Mouse (Mus musculus): ENCODE measurements around the gene Carmil3.

DNA sequence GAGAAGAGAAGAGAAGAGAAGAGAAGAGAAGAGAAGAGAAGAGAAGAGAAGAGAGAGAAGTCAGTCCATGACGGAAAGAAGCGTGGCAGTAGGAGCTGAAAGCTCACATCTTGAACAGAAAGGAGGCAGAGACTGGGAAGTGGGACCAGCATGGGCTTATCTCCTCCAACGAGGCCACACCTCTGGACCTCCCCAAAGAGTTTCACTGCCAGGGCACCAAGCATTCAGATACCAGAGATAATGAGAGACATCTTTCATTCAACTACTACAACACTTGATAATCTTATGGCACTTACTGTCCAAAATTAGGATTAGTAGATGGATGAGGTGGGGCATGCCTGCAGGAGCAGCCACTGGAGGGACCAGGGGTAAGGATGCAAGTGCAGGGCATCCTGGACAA is 65.3 kb downstream of the Carmil3 start:
- TF ChIP-seq CTCF (IDR thresholded peaks at IDR 0.05; ENCODE audit: borderline replicate concordance, extremely low read depth, insufficient read depth, insufficient read length), result no peak
- no peak for TF ChIP-seq POLR2A (IDR thresholded peaks at IDR 0.05; ENCODE audit: borderline replicate concordance, extremely low read depth, insufficient read depth, insufficient read length, poor library complexity, severe bottlenecking)
